Mouse (Mus musculus) testis, adult 2 months (tissue): Measurements from ENCODE around the gene Qpctl. TPM values are rescaled to one million over a fixed set of nuclear protein-coding genes. Genes with fewer than 3 reads are reported as not detected.
A peak's percentile ranks its signal among the peaks of the same experiment; 100 is the strongest.

Experiments
- H3K27ac ChIP-seq: fragments of 200-500 bp; 2 replicates; pipeline ENCODE4 v1.5.1; 2012; ENCODE audit warnings: low read depth, low read length; ENCODE audit not compliant: control insufficient read depth, insufficient read depth
- H3K27me3 ChIP-seq: fragments of 200-500 bp; 2 replicates; pipeline ENCODE4 v1.6.1; 2012; ENCODE audit warnings: mild to moderate bottlenecking, low read length, moderate library complexity; ENCODE audit not compliant: control insufficient read depth, insufficient read depth
- H3K36me3 ChIP-seq: fragments of 200-500 bp; 2 replicates; pipeline ENCODE4 v1.6.1; 2012; ENCODE audit warnings: mild to moderate bottlenecking, low read length; ENCODE audit not compliant: control insufficient read depth, insufficient read depth
- H3K4me1 ChIP-seq: fragments of 200-500 bp; 2 replicates; pipeline ENCODE4 v1.6.1; 2012; ENCODE audit warnings: low read length; ENCODE audit not compliant: control insufficient read depth, insufficient read depth
- H3K4me3 ChIP-seq: fragments of 200-500 bp; 2 replicates; pipeline ENCODE4 v1.5.1; 2012; ENCODE audit warnings: low read depth, mild to moderate bottlenecking, low read length, moderate library complexity, mixed read lengths; ENCODE audit not compliant: control insufficient read depth
- CTCF ChIP-seq: fragments of 200-500 bp; IDR thresholded peaks from 2 replicates; pipeline ENCODE4 v1.5.1; 2012; ENCODE audit warnings: low read depth, mild to moderate bottlenecking, inconsistent platforms, low read length, moderate library complexity; ENCODE audit not compliant: control insufficient read depth, insufficient read depth, insufficient replicate concordance
- POLR2A ChIP-seq: fragments of 200-500 bp; IDR thresholded peaks from 2 replicates; pipeline ENCODE4 v1.6.1; 2012; ENCODE audit warnings: low read depth, mild to moderate bottlenecking, inconsistent platforms, low read length, moderate library complexity; ENCODE audit not compliant: control insufficient read depth
- polyA plus RNA-seq: library from polyadenylated mRNA; depleted of rRNA; stranded (reverse); fragments of >200 nt; gene quantifications from 2 replicates; pipeline ENCODE4 v1.2.3, GENCODE M21; 2012; rRNA removed

Qpctl gene
- polyA plus RNA-seq, 1 experiment: 13.5 TPM

GRCm38 (mm10) chr7:19094826-19095750 is 54.0 kb downstream of the Qpctl start:
- Histone ChIP-seq H3K36me3 (no peaks in the 10 kb centered on the region; the same call in 1 of the 2 replicates), H3K27ac (peak overlapping the region; percentile 5), H3K27me3 (no peaks in the 10 kb centered on the region), H3K4me1 (peaks cover 48% of the 10 kb centered on the region), H3K4me3 (peak overlapping the region; percentile 76)
- TF ChIP-seq POLR2A (no peak), CTCF (no peak)

GRCm38 (mm10) chr7:19094471-19094825 is 54.6 kb downstream of the Qpctl start, which contains the start of gene Six5:
Gene Six5, plus strand, starts transcription at chr7:19094594.
- Histone ChIP-seq H3K4me3 (peak within 1 kb of the TSS; percentile 76), H3K27me3 (no peaks in the 10 kb centered on the region), H3K4me1 (peaks cover 48% of the 10 kb centered on the region), H3K27ac (peak within 1 kb of the TSS; percentile 62), H3K36me3 (no peaks in the 10 kb centered on the region; the same call in 1 of the 2 replicates)
- TF ChIP-seq POLR2A (no peak), CTCF (no peak)

GRCm38 (mm10) chr7:19093537-19094385 is 55.3 kb downstream of the Qpctl start:
- H3K36me3 ChIP-seq: no peaks in the 10 kb centered on the region; the same call in 1 of the 2 replicates
- H3K4me3 ChIP-seq: peak overlapping the region; percentile 73
- peak; percentile 42; the same call in 1 of the 2 replicates for TF ChIP-seq POLR2A
- TF ChIP-seq CTCF: no peak
- peaks cover 48% of the 10 kb centered on the region for H3K4me1 ChIP-seq
- H3K27ac ChIP-seq: peak overlapping the region; percentile 62
- no peaks in the 10 kb centered on the region for H3K27me3 ChIP-seq

GRCm38 (mm10) chr7:19093174-19093521 is 55.9 kb downstream of the Qpctl start:
- Histone ChIP-seq H3K4me1 (peaks cover 48% of the 10 kb centered on the region), H3K27ac (peak overlapping the region; percentile 40), H3K36me3 (no peaks in the 10 kb centered on the region; the same call in 1 of the 2 replicates), H3K4me3 (peak overlapping the region; percentile 4), H3K27me3 (no peaks in the 10 kb centered on the region)
- TF ChIP-seq CTCF (peak; percentile 73), POLR2A (0 out of 2 replicates have a peak, but pooled peaks have one; percentile 22)

GRCm38 (mm10) chr7:19092381-19093173 is 56.5 kb downstream of the Qpctl start:
- H3K36me3 ChIP-seq: no peaks in the 10 kb centered on the region; the same call in 1 of the 2 replicates
- no peaks in the 10 kb centered on the region for H3K27me3 ChIP-seq
- TF ChIP-seq POLR2A: no peak
- TF ChIP-seq CTCF: no peak
- peak overlapping the region; percentile 5; the same call in 1 of the 2 replicates for H3K27ac ChIP-seq
- peaks cover 48% of the 10 kb centered on the region for H3K4me1 ChIP-seq
- no peak overlapping the region; the same call in 1 of the 2 replicates for H3K4me3 ChIP-seq

- Histone ChIP-seq H3K36me3 (no peaks in the 10 kb centered on the region; the same call in 1 of the 2 replicates), H3K27ac (peak overlapping the region; percentile 15; the same call in 1 of the 2 replicates), H3K27me3 (no peaks in the 10 kb centered on the region), H3K4me1 (peaks cover 51% of the 10 kb centered on the region), H3K4me3 (no peak overlapping the region)
- TF ChIP-seq POLR2A (no peak), CTCF (no peak)
Observed at GRCm38 (mm10) chr7:19091913-19092312, 57.2 kb downstream of the Qpctl start.

Other genes with a start within 250 kb of the Qpctl start
- gene Ccdc61, start 238.9 kb downstream of the Qpctl start, polyA plus RNA-seq: 23.8 and 26.8 TPM in 2 replicates
- gene Nova2, start 223.4 kb downstream of the Qpctl start, polyA plus RNA-seq: 2.4 TPM in 2 replicates
- gene Nanos2, start 161.9 kb downstream of the Qpctl start, polyA plus RNA-seq: 0.08 and 0.10 TPM in 2 replicates
- 35.6 and 42.9 TPM in 2 replicates for gene Mypop, start 158.0 kb downstream of the Qpctl start, polyA plus RNA-seq
- 4.9 and 5.4 TPM in 2 replicates for gene Irf2bp1, start 145.2 kb downstream of the Qpctl start, polyA plus RNA-seq
- 2.1 and 2.3 TPM in 2 replicates for gene Foxa3, start 125.8 kb downstream of the Qpctl start, polyA plus RNA-seq
- gene Sympk, start 124.9 kb downstream of the Qpctl start, polyA plus RNA-seq: 196 and 222 TPM in 2 replicates
- 226 and 241 TPM in 2 replicates for gene Rsph6a, start 94.6 kb downstream of the Qpctl start, polyA plus RNA-seq
- 83.7 and 92.1 TPM in 2 replicates for gene Dmwd, start 73.1 kb downstream of the Qpctl start, polyA plus RNA-seq
- 75.3 and 91.2 TPM in 2 replicates for gene Dmpk, start 65.4 kb downstream of the Qpctl start, polyA plus RNA-seq
- 3.3 and 3.5 TPM in 2 replicates for gene Six5, start 54.7 kb downstream of the Qpctl start, polyA plus RNA-seq
- 13.2 and 16.4 TPM in 2 replicates for gene Gm4969, start 30.9 kb downstream of the Qpctl start, polyA plus RNA-seq
- gene Fbxo46, start 29.4 kb downstream of the Qpctl start, polyA plus RNA-seq: 49.3 and 59.7 TPM in 2 replicates
- 135 and 140 TPM in 2 replicates for gene Snrpd2, start 431 bp upstream of the Qpctl start, polyA plus RNA-seq
- gene Gipr, start 16.8 kb upstream of the Qpctl start, polyA plus RNA-seq: 20.9 and 24.3 TPM in 2 replicates
- 11.1 and 12.9 TPM in 2 replicates for gene Eml2, start 27.1 kb upstream of the Qpctl start, polyA plus RNA-seq
- gene Gpr4, start 63.2 kb upstream of the Qpctl start, polyA plus RNA-seq: 9.5 and 16.2 TPM in 2 replicates
- gene Opa3, start 79.0 kb upstream of the Qpctl start, polyA plus RNA-seq: 13.6 and 14.5 TPM in 2 replicates
- gene Vasp, start 122.5 kb upstream of the Qpctl start, polyA plus RNA-seq: 42.4 and 44.7 TPM in 2 replicates
- 0.20 and 0.30 TPM in 2 replicates for gene Ppm1n, start 130.8 kb upstream of the Qpctl start, polyA plus RNA-seq
- gene Rtn2, start 133.3 kb upstream of the Qpctl start, polyA plus RNA-seq: 15.6 and 17.4 TPM in 2 replicates
- 3.9 and 4.1 TPM in 2 replicates for gene Fosb, start 160.8 kb upstream of the Qpctl start, polyA plus RNA-seq
- gene Ercc1, start 195.5 kb upstream of the Qpctl start, polyA plus RNA-seq: 50.1 and 66.6 TPM in 2 replicates
- 2.8 and 3.2 TPM in 2 replicates for gene Cd3eap, start 210.2 kb upstream of the Qpctl start, polyA plus RNA-seq
- gene Ppp1r13l, start 210.5 kb upstream of the Qpctl start, polyA plus RNA-seq: 49.5 and 71.4 TPM in 2 replicates
- gene Ercc2, start 232.7 kb upstream of the Qpctl start, polyA plus RNA-seq: 50.6 and 53.3 TPM in 2 replicates